Mouse (Mus musculus): ENCODE data around the gene Camk2b. TPM values are rescaled to one million over a fixed set of nuclear protein-coding genes. Genes with fewer than 3 reads are reported as not detected.
"Not testable (repeated sequence)": the region's sequence is repeated elsewhere in the genome, so short reads cannot be mapped to it uniquely, and the experiment has no call there.

Gene Camk2b
- total RNA-seq, 2 experiments from 2014 or later = 8.7 to 8.8 TPM

- no peak for DNase-seq
Observed at GRCm38 (mm10) chr11:6011879-6012278, 54.3 kb downstream of the Camk2b start.

GRCm38 (mm10) chr11:6010751-6011482 is 55.2 kb downstream of the Camk2b start:
- not testable (repeated sequence) for DNase-seq

DNA sequence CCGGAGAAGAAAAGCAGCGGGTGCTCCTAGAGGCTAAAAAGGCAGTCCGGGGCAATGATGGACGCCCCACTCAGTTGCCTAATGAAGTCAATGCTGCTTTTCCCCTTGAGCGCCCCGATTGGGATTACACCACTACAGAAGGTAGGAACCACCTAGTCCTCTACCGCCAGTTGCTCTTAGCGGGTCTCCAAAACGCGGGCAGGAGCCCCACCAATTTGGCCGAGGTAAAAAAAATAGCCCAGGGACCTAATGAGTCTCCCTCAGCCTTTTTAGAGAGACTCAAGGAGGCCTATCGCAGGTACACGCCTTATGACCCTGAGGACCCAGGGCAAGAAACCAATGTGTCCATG is 58.4 kb downstream of the Camk2b start:
- not testable (repeated sequence) for DNase-seq

- not testable (repeated sequence) for DNase-seq
Observed at GRCm38 (mm10) chr11:6007010-6007778, 59.0 kb downstream of the Camk2b start.

DNA sequence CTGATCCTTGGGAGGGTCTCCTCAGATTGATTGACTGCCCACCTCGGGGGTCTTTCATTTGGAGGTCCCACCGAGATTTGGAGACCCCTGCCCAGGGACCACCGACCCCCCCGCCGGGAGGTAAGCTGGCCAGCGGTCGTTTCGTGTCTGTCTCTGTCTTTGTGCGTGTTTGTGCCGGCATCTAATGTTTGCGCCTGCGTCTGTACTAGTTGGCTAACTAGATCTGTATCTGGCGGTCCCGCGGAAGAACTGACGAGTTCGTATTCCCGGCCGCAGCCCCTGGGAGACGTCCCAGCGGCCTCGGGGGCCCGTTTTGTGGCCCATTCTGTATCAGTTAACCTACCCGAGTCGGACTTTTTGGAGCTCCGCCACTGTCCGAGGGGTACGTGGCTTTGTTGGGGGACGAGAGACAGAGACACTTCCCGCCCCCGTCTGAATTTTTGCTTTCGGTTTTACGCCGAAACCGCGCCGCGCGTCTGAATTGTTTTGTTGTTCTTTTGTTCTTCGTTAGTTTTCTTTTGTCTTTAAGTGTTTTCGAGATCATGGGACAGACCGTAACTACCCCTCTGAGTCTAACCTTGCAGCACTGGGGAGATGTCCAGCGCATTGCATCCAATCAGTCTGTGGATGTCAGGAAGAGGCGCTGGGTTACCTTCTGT is 59.7 kb downstream of the Camk2b start:
- DNase-seq = not testable (repeated sequence)

DNA sequence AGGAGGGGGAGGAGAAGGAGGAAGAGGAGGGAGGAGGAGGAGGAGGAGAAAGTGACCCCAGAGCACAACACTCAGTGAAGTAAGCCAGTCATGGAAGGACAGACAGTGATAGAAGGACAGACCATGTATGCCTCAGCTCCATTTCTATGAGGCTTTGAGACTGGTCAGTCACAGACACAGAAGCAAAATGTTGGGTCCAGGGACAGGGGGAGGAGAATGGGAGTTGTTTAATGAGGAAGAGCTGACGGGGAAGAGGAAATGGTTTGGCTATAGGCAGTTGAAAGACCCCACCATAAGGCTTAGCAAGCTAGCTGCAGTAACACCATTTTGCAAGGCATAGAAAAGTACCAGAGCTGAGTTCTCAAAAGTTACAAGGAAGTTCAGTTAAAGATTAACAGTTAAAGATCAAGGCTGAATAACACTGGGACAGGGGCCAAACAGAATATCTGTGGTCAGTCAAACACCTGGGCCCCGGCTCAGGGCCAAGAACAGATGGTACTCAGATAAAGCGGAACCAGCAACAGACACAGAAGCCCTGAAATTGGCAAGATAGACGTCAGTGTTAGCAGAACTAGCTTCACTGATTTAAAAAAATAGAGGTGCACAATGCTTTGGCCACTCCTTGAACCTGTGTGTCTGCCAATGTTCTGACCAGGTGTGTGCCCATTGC is 60.7 kb downstream of the Camk2b start:
- not testable (repeated sequence) for DNase-seq

DNA sequence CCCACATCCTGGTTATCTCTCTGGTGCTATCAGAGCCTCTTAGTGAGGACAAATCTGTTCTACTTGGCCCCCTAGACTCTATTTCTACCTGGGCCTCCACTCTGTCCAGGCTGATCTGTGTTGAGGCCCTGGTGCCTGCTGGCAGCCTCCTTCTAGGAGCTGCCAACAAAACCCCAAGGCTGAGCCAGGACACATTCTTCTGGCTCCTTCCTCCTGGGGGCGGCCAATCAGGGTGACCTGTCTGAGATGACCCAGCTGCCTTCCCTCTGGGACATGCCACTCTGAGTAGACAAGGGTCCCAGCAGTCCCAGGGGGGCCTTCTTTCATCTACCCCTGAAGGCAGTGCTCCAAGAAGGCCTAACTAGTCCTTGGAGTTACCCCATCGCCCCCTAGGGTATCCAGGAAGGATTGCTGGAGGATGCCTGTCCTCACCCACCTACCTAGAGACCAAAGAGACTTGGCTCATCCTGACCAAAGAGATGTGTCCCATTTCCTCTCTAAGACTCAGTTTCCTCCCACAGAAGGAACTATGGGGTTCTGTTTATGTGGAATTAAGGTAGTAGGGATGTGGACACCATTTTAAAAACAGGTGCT is 63.0 kb downstream of the Camk2b start:
- DNase-seq = no peak

- DNase-seq = no peak
Observed at GRCm38 (mm10) chr11:6001981-6002649, 64.0 kb downstream of the Camk2b start.

- no peak for DNase-seq
Observed at GRCm38 (mm10) chr11:6000961-6001682, 65.0 kb downstream of the Camk2b start.

DNA sequence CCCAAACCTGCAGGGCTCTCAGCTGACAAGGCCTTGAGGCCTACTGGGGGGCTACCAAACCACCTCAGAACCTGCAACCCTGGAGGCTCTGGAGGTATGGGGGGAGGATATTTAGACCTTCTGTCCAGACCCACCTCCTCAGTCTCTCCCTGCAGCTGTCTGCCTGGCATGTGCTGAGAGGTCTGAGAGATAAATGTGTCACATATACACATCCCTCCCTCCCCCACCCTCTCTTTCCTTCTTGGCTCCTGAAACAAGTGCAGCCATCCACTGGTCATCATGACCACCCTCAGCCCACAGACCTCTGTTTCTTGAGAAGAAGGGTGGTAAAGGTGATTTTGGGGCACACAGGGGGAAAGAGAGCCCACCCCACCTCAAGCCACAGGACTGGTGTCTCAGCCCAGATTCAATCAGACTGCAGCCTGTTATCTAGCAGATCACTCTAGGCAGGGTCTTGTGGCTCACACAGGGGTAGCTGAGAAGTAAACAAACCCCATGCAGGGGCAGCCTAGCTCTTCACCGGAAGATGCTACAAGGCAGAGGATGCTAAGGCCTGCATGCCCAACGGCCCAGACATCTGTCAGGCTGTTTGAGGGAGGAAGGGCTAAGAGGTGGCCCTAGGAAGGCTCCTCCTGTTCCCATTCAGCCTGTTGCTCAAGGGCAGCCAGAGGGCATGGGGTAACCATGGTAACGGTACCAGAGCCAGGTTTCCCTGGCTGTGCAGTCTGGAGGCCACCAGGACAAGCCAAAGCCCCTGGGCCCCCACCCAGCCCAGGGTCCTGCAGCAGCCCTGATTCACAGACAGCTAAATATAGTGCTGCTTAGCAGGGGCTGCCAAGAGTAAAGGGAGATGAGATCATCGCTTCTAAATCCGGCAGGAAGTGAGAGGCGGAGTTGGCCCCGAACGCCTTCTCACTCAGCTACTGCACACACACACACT is 66.1 kb downstream of the Camk2b start:
- DNase-seq = peak; percentile 91

- DNase-seq = no peak
Observed at GRCm38 (mm10) chr11:5998472-5998871, 67.7 kb downstream of the Camk2b start.

DNA sequence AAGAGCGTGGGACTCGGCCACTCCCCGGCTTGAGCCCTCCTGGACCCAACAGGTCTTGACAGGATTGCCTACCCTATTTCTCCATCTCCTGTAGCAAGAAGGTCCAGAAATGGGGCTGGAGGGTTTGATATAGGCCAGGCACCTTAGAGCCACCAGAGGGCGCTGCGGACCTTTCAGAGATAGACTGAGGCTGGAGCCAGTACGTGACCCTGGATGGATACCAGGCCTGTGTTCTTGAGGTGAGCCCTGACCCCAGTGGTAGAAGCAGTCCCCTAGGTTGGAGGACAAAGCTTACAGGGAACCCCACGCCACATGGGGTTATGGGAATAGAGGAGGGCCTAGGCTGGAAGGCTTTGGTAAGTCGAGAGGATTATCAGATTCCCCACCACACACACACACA is 70.2 kb downstream of the Camk2b start:
- DNase-seq = peak; percentile 91

DNA sequence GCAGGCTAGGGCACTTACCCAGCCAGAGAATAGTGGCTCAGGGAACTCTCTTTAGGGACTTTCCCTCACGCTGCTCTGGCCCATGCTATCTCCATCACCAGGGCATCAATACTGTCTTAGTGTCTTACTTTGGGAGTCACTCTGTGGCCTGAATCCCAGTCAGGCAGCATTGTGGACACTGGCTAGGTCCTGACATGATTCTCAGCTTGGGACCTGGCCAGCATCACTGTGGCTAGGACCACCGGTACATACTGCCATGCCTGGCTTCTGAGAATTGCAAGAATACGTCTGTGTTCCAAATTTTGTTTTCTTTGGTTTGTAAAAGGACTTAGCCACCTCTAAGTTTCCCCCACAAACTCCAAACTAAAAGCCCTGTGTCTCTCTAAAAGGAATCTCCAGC is 71.3 kb downstream of the Camk2b start:
- DNase-seq = no peak

GRCm38 (mm10) chr11:5994212-5994611 is 72.0 kb downstream of the Camk2b start:
- no peak for DNase-seq

DNA sequence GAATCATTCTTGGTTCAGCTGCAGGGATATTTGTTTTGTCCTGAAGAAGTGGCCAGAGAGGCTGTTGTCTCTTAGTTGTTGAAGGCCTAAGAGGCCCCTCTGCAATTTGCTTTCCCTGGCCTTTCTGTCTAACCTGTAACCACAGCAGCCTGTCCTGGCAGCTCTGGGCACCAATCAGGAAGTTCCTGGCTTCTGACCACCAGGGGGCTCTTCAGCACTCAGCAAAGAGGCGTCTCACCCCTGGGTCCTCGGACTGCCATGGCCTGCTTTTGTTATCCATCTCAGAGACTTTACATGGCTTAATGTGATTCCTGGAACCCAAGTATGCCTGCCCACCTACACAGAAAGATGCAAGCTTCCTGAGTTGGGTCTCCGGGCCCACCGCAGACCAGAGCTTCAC is 75.3 kb downstream of the Camk2b start:
- DNase-seq = peak; percentile 64

DNA sequence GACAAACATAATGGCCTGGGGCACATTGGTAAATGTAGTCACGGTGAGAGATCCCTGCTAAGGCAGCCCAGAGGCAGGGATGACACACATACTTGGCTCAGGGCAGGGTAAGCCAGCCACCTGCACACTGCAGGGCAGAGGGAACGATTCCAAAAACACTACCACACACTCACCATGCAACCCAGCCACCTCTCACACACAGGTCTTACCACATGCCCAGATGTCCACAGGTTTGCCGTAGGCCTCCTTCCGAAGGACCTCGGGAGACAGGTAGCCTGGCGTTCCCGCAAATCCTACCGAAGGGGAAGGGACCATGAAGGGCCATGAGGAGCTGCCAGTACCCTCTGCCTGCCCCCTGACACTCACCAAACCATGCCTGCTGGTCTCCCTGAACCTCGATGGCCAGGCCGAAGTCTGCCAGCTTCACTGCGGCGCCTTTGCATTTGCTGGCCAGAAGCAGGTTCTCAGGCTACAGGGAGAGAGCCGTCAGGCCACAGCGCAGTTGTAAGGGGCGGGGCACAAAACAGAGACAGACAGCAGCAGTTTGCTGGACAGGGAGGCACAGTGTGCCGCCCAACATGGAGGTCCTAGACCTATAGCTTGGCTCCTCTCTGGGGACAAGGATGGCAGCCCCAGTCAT is 76.1 kb downstream of the Camk2b start:
- DNase-seq = no peak

- no peak for DNase-seq
Observed at GRCm38 (mm10) chr11:5988126-5988525, 78.0 kb downstream of the Camk2b start.

DNA sequence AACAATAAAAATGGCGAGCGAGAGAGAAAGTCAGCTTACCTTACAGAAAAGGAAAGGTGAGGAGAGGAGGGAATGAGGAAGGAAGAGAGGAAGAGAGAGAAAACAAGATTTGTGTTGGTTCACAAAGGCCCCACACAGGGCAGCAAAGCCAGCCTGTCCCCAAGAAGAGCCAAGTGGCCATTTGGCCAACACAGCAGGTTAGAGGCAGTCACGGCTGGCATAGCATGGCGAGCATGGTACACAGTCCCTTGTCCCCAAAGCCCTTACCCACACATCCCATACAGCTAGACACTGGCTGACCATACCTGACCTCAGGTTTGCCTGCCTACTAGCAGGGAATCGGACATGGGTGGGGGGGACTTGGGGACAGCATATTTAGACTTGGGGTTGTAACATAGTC is 82.5 kb downstream of the Camk2b start:
- DNase-seq = no peak

- no peak for DNase-seq
Observed at GRCm38 (mm10) chr11:5981323-5981722, 84.8 kb downstream of the Camk2b start.

Measured in heart, postnatal 4 days (tissue).